Mouse (Mus musculus): Measurements from ENCODE around the gene Nop56.
A peak's percentile ranks its signal among the peaks of the same experiment; 100 is the strongest.

- no peak for TF ChIP-seq POLR2A (IDR thresholded peaks at IDR 0.05; ENCODE audit: insufficient read length, low read depth)
- TF ChIP-seq CEBPB (IDR thresholded peaks at IDR 0.05; ENCODE audit: insufficient read depth, poor library complexity, severe bottlenecking): no peak
- peak; percentile 80 for TF ChIP-seq MAX (IDR thresholded peaks at IDR 0.05; ENCODE audit: low read depth)
- TF ChIP-seq MYOG (IDR thresholded peaks at IDR 0.05; ENCODE audit: control insufficient read depth in 1 of 3, insufficient read depth in 1 of 3, insufficient read length in 2 of 3, low read depth in 2 of 3): no peak
- TF ChIP-seq POLR2AphosphoS2 (IDR thresholded peaks at IDR 0.05; ENCODE audit: insufficient read length, low read depth): no peak
- TF ChIP-seq TCF3 (IDR thresholded peaks at IDR 0.05; ENCODE audit: insufficient read length, low read depth): no peak
- no peak for TF ChIP-seq E2F4 (IDR thresholded peaks at IDR 0.05; ENCODE audit: insufficient read depth)
Measured at GRCm38 (mm10) chr2:130275649-130276048, 1.4 kb downstream of the Nop56 start.
